Mouse (Mus musculus) bone marrow macrophage, adult 2 months (primary cell): ENCODE measurements around the gene 1700011L22Rik.

Experiments
- CTCF ChIP-seq: IDR thresholded peaks from 2 replicates; pipeline ENCODE4 v1.5.1; 2012; ENCODE audit warnings: low read depth, mild to moderate bottlenecking, low read length, moderate library complexity
- POLR2A ChIP-seq: IDR thresholded peaks from 2 replicates; pipeline ENCODE4 v1.6.1; 2012; ENCODE audit warnings: mild to moderate bottlenecking, low read depth, low read length, borderline replicate concordance

DNA sequence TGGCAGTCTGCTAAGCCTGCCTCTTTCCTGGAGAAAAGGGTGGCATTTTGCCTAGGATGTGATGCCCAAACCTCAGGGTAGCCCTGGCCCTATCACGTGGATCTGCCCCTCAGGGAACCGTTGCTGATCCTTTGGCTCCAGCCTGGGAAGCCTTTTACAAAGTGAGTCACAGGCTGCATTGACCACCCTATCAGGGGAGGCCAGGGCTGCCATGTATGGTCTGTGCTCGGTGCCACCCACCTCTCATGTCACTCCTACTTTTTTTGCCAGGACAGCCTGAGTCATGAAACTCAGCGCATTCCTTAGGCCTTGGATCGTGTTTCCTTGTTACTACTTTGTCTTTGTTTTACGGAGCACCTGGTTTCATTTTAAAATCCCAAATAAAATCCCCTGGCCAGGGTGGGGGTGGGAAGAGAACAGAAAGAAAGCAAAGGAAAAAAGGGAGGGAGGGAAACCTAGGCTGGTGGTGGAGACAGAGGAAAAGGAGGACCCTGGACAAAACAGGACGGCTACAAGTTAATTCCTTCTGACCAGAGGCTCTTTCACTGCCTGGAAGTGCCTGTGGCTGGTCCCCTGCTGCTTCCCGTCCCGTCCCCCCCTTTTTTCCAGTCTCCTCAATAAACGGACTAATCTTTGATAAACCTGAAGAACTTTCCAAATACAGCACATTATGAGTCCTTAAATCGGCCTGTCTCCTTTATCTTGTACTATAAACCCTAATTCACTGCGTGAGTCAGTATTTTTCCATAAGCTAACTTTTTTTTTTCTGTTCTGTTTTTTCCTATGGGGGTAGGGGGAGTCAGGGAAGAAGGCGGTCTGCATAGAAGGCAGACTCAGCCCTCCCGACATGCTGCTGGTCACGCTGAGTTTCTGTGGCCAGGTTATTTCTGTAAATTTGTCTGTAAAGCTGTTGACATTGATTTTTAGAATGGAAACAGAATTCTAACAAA is 39.4 kb downstream of the 1700011L22Rik start:
- no peak for TF ChIP-seq CTCF
- TF ChIP-seq POLR2A = no peak
